Mouse (Mus musculus): ENCODE measurements at regions not wholly inside any gene's neighbourhood (a gene's known extent, or its start where the extent isn't known, plus 50 kb on each side); places are given as distances from the start of the nearest gene placed in this dataset.

- no peaks in the 10 kb centered on the region for H3K9me3 ChIP-seq (replicated peaks; ENCODE audit: control insufficient read depth, low read length, poor library complexity, severe bottlenecking)
- H3K27ac ChIP-seq (ENCODE audit: low read length): no peak overlapping the region
- H3K36me3 ChIP-seq (ENCODE audit: control insufficient read depth, insufficient read depth, low read length): no peaks in the 10 kb centered on the region
- no peak overlapping the region; the same call in 1 of the 2 replicates for H3K4me2 ChIP-seq (ENCODE audit: low read length)
- H3K4me3 ChIP-seq (ENCODE audit: low read depth, low read length): no peak overlapping the region
- ATAC-seq: peak; percentile 66
- no peak overlapping the region for H3K9ac ChIP-seq (ENCODE audit: low read depth, low read length)
- H3K4me1 ChIP-seq (ENCODE audit: control insufficient read depth, insufficient read depth, low read length): no peaks in the 10 kb centered on the region
- WGBS: 32% methylated on average over 14 of the region's 14 CpGs
- H3K27me3 ChIP-seq (ENCODE audit: control insufficient read depth, insufficient read depth, low read depth, low read length): no peaks in the 10 kb centered on the region
Observed at GRCm38 (mm10) chr4:95185113-95185915, 133.3 kb upstream of the Jun start.

DNA sequence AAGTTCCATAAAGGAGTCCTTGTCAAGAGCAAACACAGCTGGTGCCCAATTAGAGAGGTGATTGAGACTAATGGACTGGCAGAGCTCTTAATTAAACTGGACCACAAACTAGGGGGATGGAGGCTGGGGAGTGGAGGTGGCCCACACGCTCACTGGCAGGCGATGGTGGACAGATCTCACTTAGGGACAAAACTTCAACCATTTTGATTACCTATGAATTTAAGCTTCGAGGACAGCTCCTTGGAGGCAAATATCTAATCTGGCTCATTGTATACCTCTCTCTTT, 133.8 kb upstream of the Jun start:
- no peak overlapping the region for H3K27ac ChIP-seq (ENCODE audit: low read length)
- WGBS: 60% methylated on average over 3 of the region's 3 CpGs
- H3K9ac ChIP-seq (ENCODE audit: low read depth, low read length): no peak overlapping the region
- H3K4me3 ChIP-seq (ENCODE audit: low read depth, low read length): no peak overlapping the region
- H3K4me1 ChIP-seq (ENCODE audit: control insufficient read depth, insufficient read depth, low read length): no peaks in the 10 kb centered on the region
- H3K36me3 ChIP-seq (ENCODE audit: control insufficient read depth, insufficient read depth, low read length): no peaks in the 10 kb centered on the region
- H3K27me3 ChIP-seq (ENCODE audit: control insufficient read depth, insufficient read depth, low read depth, low read length): no peaks in the 10 kb centered on the region
- ATAC-seq: peak; percentile 74
- no peaks in the 10 kb centered on the region for H3K9me3 ChIP-seq (replicated peaks; ENCODE audit: control insufficient read depth, low read length, poor library complexity, severe bottlenecking)
- no peak overlapping the region for H3K4me2 ChIP-seq (ENCODE audit: low read length)

GRCm38 (mm10) chr4:95188107-95188506, 136.1 kb upstream of the Jun start:
- no peak for ATAC-seq
- Histone ChIP-seq H3K9ac (ENCODE audit: low read depth, low read length) (no peak overlapping the region), H3K4me3 (ENCODE audit: low read depth, low read length) (no peak overlapping the region), H3K27me3 (ENCODE audit: control insufficient read depth, insufficient read depth, low read depth, low read length) (no peaks in the 10 kb centered on the region), H3K36me3 (ENCODE audit: control insufficient read depth, insufficient read depth, low read length) (no peaks in the 10 kb centered on the region), H3K4me1 (ENCODE audit: control insufficient read depth, insufficient read depth, low read length) (no peaks in the 10 kb centered on the region), H3K9me3 (replicated peaks; ENCODE audit: control insufficient read depth, low read length, poor library complexity, severe bottlenecking) (no peaks in the 10 kb centered on the region), H3K4me2 (ENCODE audit: low read length) (no peak overlapping the region), H3K27ac (ENCODE audit: low read length) (no peak overlapping the region)
- 93% methylated on average over 3 of the region's 3 CpGs for WGBS

GRCm38 (mm10) chr4:95191654-95192406, 139.8 kb upstream of the Jun start:
- Histone ChIP-seq H3K27ac (ENCODE audit: low read length) (no peak overlapping the region), H3K4me3 (ENCODE audit: low read depth, low read length) (no peak overlapping the region), H3K27me3 (ENCODE audit: control insufficient read depth, insufficient read depth, low read depth, low read length) (no peaks in the 10 kb centered on the region), H3K4me1 (ENCODE audit: control insufficient read depth, insufficient read depth, low read length) (no peaks in the 10 kb centered on the region), H3K4me2 (ENCODE audit: low read length) (no peak overlapping the region), H3K9ac (ENCODE audit: low read depth, low read length) (no peak overlapping the region), H3K36me3 (ENCODE audit: control insufficient read depth, insufficient read depth, low read length) (no peaks in the 10 kb centered on the region), H3K9me3 (replicated peaks; ENCODE audit: control insufficient read depth, low read length, poor library complexity, severe bottlenecking) (no peaks in the 10 kb centered on the region)
- no peak for ATAC-seq
- WGBS: 92% methylated on average over 7 of the region's 7 CpGs

DNA sequence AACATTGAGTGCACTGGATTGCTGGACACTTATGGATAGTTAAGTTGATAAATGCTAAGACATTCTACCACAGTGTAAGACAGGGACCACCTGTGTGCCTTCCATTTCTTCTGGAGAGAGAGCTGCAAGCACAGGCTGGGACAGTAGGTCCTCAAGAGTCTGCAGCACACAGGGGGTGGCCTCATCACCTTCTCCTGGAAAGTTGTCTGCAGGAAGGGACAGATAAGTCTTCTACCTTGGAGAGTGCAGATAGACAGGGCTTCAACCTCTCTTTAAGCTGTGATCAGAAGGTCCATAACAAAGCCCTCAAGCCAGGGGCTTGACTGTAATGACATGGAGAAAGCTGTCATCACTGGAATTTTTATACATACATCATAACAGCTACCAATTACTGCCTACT, 140.5 kb upstream of the Jun start:
- no peak overlapping the region for H3K4me3 ChIP-seq (ENCODE audit: low read depth, low read length)
- no peak overlapping the region for H3K27ac ChIP-seq (ENCODE audit: low read length)
- ATAC-seq: no peak
- H3K4me1 ChIP-seq (ENCODE audit: control insufficient read depth, insufficient read depth, low read length): no peaks in the 10 kb centered on the region
- no peaks in the 10 kb centered on the region for H3K9me3 ChIP-seq (replicated peaks; ENCODE audit: control insufficient read depth, low read length, poor library complexity, severe bottlenecking)
- H3K36me3 ChIP-seq (ENCODE audit: control insufficient read depth, insufficient read depth, low read length): no peaks in the 10 kb centered on the region
- no peak overlapping the region for H3K4me2 ChIP-seq (ENCODE audit: low read length)
- H3K27me3 ChIP-seq (ENCODE audit: control insufficient read depth, insufficient read depth, low read depth, low read length): no peaks in the 10 kb centered on the region
- no peak overlapping the region for H3K9ac ChIP-seq (ENCODE audit: low read depth, low read length)

GRCm38 (mm10) chr4:95193028-95193427, 141.0 kb upstream of the Jun start:
- Histone ChIP-seq H3K9ac (ENCODE audit: low read depth, low read length) (no peak overlapping the region), H3K9me3 (replicated peaks; ENCODE audit: control insufficient read depth, low read length, poor library complexity, severe bottlenecking) (no peaks in the 10 kb centered on the region), H3K27me3 (ENCODE audit: control insufficient read depth, insufficient read depth, low read depth, low read length) (no peaks in the 10 kb centered on the region), H3K36me3 (ENCODE audit: control insufficient read depth, insufficient read depth, low read length) (no peaks in the 10 kb centered on the region), H3K4me1 (ENCODE audit: control insufficient read depth, insufficient read depth, low read length) (no peaks in the 10 kb centered on the region), H3K4me3 (ENCODE audit: low read depth, low read length) (no peak overlapping the region), H3K4me2 (ENCODE audit: low read length) (no peak overlapping the region), H3K27ac (ENCODE audit: low read length) (no peak overlapping the region)
- no peak for ATAC-seq
- WGBS: 69% methylated on average over 4 of the region's 4 CpGs

- H3K4me2 ChIP-seq (ENCODE audit: low read length): no peak overlapping the region
- ATAC-seq: no peak
- H3K9ac ChIP-seq (ENCODE audit: low read depth, low read length): no peak overlapping the region
- H3K4me3 ChIP-seq (ENCODE audit: low read depth, low read length): no peak overlapping the region
- H3K27me3 ChIP-seq (ENCODE audit: control insufficient read depth, insufficient read depth, low read depth, low read length): no peaks in the 10 kb centered on the region
- H3K36me3 ChIP-seq (ENCODE audit: control insufficient read depth, insufficient read depth, low read length): no peaks in the 10 kb centered on the region
- H3K27ac ChIP-seq (ENCODE audit: low read length): no peak overlapping the region
- H3K4me1 ChIP-seq (ENCODE audit: control insufficient read depth, insufficient read depth, low read length): no peaks in the 10 kb centered on the region
- H3K9me3 ChIP-seq (replicated peaks; ENCODE audit: control insufficient read depth, low read length, poor library complexity, severe bottlenecking): no peaks in the 10 kb centered on the region
- 91% methylated on average over 4 of the region's 4 CpGs for WGBS
Observed at GRCm38 (mm10) chr4:95193473-95193872, 141.5 kb upstream of the Jun start.

DNA sequence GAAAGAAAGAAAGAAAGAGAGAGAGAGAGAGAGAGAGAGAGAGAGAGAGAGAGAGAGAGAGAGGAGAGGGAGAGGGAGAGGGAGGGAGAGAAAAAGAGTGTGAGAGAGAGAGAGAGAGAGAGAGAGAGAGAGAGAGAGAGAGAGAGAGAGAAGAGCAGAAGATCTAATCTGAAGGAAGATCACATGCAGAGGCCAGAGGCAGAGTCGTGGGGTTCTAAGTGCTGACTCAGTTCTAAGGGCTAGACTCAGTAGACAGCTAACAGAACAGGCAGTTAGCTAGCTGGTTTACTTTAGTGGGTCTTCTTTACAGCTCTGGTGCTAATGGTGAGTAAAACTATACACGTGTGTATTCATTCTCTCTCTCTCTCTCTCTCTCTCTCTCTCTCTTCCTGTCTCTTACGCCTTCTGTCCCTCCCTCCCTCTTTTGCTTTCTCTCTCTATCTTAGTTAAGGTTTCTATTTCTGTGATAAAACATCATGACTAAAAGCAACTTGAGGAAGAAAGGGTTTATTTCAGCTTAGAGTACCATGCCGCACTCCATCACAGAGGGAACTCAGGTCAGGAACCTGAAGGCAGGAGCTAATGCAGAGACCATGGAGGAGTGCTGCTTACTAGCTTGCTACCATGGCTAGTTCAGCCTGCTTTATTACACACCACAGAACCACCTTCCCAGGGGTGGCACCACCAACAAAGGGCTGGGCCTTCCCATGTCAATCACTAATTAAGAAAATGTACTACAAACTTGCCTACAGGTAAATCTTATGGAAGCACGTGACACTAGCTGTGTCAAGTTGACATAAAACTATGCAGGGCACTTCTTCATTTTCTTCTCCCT, 142.8 kb upstream of the Jun start:
- Histone ChIP-seq H3K9me3 (replicated peaks; ENCODE audit: control insufficient read depth, low read length, poor library complexity, severe bottlenecking) (no peaks in the 10 kb centered on the region), H3K27me3 (ENCODE audit: control insufficient read depth, insufficient read depth, low read depth, low read length) (no peaks in the 10 kb centered on the region), H3K4me1 (ENCODE audit: control insufficient read depth, insufficient read depth, low read length) (no peaks in the 10 kb centered on the region), H3K27ac (ENCODE audit: low read length) (no peak overlapping the region), H3K36me3 (ENCODE audit: control insufficient read depth, insufficient read depth, low read length) (no peaks in the 10 kb centered on the region), H3K4me3 (ENCODE audit: low read depth, low read length) (no peak overlapping the region), H3K4me2 (ENCODE audit: low read length) (no peak overlapping the region), H3K9ac (ENCODE audit: low read depth, low read length) (no peak overlapping the region)
- WGBS: 87% methylated on average over 5 of the region's 5 CpGs
- ATAC-seq: no peak

GRCm38 (mm10) chr4:95196106-95196505, 144.1 kb upstream of the Jun start:
- no peaks in the 10 kb centered on the region for H3K9me3 ChIP-seq (replicated peaks; ENCODE audit: control insufficient read depth, low read length, poor library complexity, severe bottlenecking)
- no peak overlapping the region for H3K4me3 ChIP-seq (ENCODE audit: low read depth, low read length)
- no peak overlapping the region for H3K4me2 ChIP-seq (ENCODE audit: low read length)
- no peak overlapping the region for H3K9ac ChIP-seq (ENCODE audit: low read depth, low read length)
- H3K4me1 ChIP-seq (ENCODE audit: control insufficient read depth, insufficient read depth, low read length): no peaks in the 10 kb centered on the region
- 83% methylated on average over 2 of the region's 2 CpGs for WGBS
- no peak overlapping the region for H3K27ac ChIP-seq (ENCODE audit: low read length)
- no peaks in the 10 kb centered on the region for H3K27me3 ChIP-seq (ENCODE audit: control insufficient read depth, insufficient read depth, low read depth, low read length)
- H3K36me3 ChIP-seq (ENCODE audit: control insufficient read depth, insufficient read depth, low read length): no peaks in the 10 kb centered on the region
- no peak for ATAC-seq
